Mouse (Mus musculus) hindbrain, embryonic 13.5 days (tissue): ENCODE results near the gene Foxp1. TPM values are rescaled to one million over a fixed set of nuclear protein-coding genes. Genes with fewer than 3 reads are reported as not detected.

Source experiments
- ATAC-seq: fragments of 200-750 bp; cut with Nextera tagmentation; 2 replicates; pipeline ENCODE4 v1.8.0; 2017; ENCODE audit warnings: moderate TSS enrichment; ENCODE audit not compliant: low FRiP score
- H3K27ac ChIP-seq: fragments of 300-500 bp; sonication (generic); 2 replicates; pipeline ENCODE4 v1.5.1; 2015; ENCODE audit warnings: inconsistent platforms, mild to moderate bottlenecking, moderate library complexity
- H3K27me3 ChIP-seq: fragments of 300-500 bp; sonication (generic); 2 replicates; pipeline ENCODE4 v1.6.1; 2015; ENCODE audit warnings: mild to moderate bottlenecking, inconsistent platforms
- H3K36me3 ChIP-seq: fragments of 300-500 bp; sonication (generic); 2 replicates; pipeline ENCODE4 v1.6.1; 2015; ENCODE audit warnings: mild to moderate bottlenecking, inconsistent platforms
- H3K4me1 ChIP-seq: fragments of 300-500 bp; sonication (generic); replicated peaks from 2 replicates; pipeline ENCODE4 v1.6.1; 2015; ENCODE audit warnings: inconsistent platforms
- H3K4me2 ChIP-seq: fragments of 300-500 bp; sonication (generic); 2 replicates; pipeline ENCODE4 v1.6.1; 2015; ENCODE audit warnings: inconsistent platforms, mild to moderate bottlenecking, moderate library complexity
- H3K4me3 ChIP-seq: fragments of 300-500 bp; sonication (generic); 2 replicates; pipeline ENCODE4 v1.5.1; 2015; ENCODE audit warnings: mild to moderate bottlenecking, inconsistent platforms
- H3K9ac ChIP-seq: fragments of 300-500 bp; sonication (generic); 2 replicates; pipeline ENCODE4 v1.6.1; 2015; ENCODE audit warnings: mild to moderate bottlenecking, inconsistent platforms
- H3K9me3 ChIP-seq: fragments of 300-500 bp; sonication (generic); 2 replicates; pipeline ENCODE4 v1.6.1; 2016; ENCODE audit warnings: inconsistent platforms
- WGBS: fragments of 180-500 bp; shearing (Covaris S2); methylation state at CpG from one replicate; pipeline ENCODE4 v1.1.7; 2015; 5-methylcytosine and 5-hydroxymethylcytosine counted together
- polyA plus RNA-seq: library from polyadenylated mRNA; unstranded; fragments of >200 nt; fragmentation: Nextera tagmentation; extraction: Ambion mirVana; gene quantifications from 2 replicates; pipeline ENCODE4 v1.2.1, GENCODE M21; 2015

The Foxp1 gene
- polyA plus RNA-seq, 1 experiment from 2014 or later: 64.7 TPM

DNA sequence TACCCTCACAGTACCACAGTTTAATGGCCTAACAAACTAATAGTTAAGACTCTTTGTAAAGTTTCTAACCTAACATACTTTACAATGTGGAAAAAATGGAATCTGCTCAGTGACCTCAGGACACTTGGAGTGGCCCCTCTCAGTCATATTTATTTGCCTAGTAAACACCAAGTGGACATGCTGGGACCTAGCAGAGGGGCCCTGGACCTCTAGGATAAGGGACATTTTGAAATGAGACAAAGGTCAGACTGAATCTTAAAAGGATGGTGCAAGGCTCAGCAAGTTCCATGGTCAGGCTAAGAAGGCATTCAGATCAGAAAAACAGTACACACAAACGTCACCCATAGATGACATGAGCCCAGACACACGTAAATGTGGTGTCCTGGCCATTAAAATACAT, 483.5 kb downstream of the Foxp1 start:
- no peaks in the 10 kb centered on the region for H3K36me3 ChIP-seq
- H3K27ac ChIP-seq: no peak overlapping the region
- no peak overlapping the region for H3K4me2 ChIP-seq
- WGBS: 88% methylated on average over 2 of the region's 2 CpGs
- no peak overlapping the region for H3K9ac ChIP-seq
- H3K27me3 ChIP-seq: peaks cover 13% of the 10 kb centered on the region
- no peaks in the 10 kb centered on the region; the same call in none of the 2 replicates for H3K4me1 ChIP-seq
- H3K9me3 ChIP-seq: no peaks in the 10 kb centered on the region
- ATAC-seq: no peak
- no peak overlapping the region for H3K4me3 ChIP-seq

DNA sequence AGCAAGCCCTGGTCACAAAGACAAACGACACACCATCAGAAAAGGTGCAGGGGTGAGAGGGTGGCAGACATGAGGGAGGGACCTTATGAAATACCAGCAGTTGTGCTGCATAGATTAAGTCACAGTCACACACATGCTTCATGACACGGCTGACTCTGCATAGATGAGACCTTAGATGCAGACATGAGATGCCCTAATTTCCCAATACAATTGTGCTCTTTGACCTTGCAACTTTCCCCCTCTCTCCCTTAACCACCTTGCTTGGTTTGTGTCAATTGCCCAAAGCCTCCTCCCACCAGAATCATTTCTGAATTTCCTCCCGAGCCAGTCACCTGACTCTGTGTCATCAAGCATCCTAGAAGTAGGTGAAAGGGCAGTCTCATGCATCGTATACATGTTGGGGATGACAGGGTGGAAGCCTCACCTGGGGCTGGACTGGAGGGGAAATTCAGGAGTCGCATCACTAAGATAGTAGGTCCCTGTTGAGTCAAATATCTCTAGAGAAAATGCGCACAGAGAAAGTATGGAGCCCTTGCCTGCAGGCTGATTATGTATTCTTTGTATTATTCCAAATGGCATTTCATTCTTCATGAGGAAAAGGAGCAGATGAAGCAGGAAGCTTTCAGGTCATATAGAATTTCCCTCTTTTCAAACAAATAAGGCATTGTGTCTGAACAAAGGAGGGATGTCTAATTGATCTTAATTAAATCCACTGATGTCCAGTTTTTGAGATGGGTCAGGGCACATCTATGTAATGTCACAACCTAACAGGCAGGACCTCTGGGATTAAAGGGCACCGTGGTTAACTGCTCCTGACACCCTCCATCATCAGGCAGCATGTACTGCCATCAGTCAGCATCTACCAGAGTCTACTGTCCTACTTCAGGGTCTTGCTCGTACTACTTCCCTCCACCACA, 486.8 kb downstream of the Foxp1 start:
- WGBS: 72% methylated on average over 8 of the region's 8 CpGs
- Histone ChIP-seq H3K27ac (no peak overlapping the region), H3K9me3 (no peaks in the 10 kb centered on the region), H3K27me3 (peaks cover 21% of the 10 kb centered on the region), H3K4me3 (no peak overlapping the region), H3K4me2 (no peak overlapping the region), H3K9ac (no peak overlapping the region), H3K4me1 (peaks cover 8% of the 10 kb centered on the region; the same call in 1 of the 2 replicates), H3K36me3 (no peaks in the 10 kb centered on the region)
- no peak for ATAC-seq

DNA sequence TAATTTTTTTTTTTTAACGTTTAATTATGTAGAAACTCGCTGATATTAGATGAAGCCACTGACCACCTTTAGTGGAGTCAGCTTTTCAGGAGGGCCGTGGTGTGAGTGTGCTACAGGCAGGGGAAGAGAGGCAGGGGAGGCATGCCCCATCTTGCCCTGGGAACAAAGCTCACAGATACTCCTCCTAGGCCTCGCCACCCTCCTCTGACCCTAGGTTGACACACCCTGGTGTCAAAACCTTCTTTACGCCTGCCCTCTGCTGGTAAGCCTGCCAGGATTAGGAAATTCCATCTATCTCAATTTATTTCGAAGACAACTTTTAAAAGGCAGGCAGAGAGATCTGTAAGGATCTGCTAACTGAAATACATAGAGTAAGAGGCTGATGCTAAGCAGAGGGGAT, 489.5 kb downstream of the Foxp1 start:
- no peak for ATAC-seq
- H3K4me3 ChIP-seq: no peak overlapping the region
- no peak overlapping the region for H3K4me2 ChIP-seq
- 42% methylated on average over 6 of the region's 6 CpGs for WGBS
- H3K27me3 ChIP-seq: peaks cover 21% of the 10 kb centered on the region
- H3K9me3 ChIP-seq: no peaks in the 10 kb centered on the region
- no peaks in the 10 kb centered on the region for H3K36me3 ChIP-seq
- H3K27ac ChIP-seq: no peak overlapping the region
- H3K4me1 ChIP-seq: peaks cover 19% of the 10 kb centered on the region
- H3K9ac ChIP-seq: no peak overlapping the region

DNA sequence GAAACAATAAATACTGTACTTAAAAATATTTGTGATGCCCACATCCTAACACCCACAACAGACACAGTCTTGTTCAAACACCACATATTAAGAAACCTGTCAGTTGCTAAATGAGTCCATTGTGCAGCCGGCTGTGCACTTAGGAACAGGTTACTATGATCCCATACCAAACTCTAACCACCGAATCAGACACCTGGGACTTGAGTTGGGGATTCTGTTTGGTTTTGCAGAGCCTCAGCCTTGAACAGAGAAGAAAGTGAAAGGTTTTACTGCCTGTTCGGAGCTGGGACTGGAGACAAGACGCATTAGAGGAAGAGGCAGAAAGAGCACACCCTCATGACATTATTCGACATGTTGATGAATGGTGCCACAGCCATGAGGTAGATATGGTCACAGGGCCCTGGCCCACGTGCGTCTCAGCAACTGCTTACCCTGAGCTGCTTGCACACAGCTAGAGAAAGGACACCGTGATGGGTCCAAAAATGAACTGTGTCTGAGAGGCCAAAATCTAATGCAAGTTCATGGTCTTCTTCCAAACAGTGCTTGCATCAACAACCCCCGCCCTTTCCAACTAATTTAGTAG, 491.1 kb downstream of the Foxp1 start:
- Histone ChIP-seq H3K4me1 (peaks cover 32% of the 10 kb centered on the region), H3K4me2 (no peak overlapping the region), H3K27me3 (peaks cover 24% of the 10 kb centered on the region), H3K9ac (no peak overlapping the region), H3K36me3 (no peaks in the 10 kb centered on the region), H3K4me3 (no peak overlapping the region), H3K9me3 (no peaks in the 10 kb centered on the region), H3K27ac (no peak overlapping the region)
- ATAC-seq: no peak
- 64% methylated on average over 9 of the region's 9 CpGs for WGBS

DNA sequence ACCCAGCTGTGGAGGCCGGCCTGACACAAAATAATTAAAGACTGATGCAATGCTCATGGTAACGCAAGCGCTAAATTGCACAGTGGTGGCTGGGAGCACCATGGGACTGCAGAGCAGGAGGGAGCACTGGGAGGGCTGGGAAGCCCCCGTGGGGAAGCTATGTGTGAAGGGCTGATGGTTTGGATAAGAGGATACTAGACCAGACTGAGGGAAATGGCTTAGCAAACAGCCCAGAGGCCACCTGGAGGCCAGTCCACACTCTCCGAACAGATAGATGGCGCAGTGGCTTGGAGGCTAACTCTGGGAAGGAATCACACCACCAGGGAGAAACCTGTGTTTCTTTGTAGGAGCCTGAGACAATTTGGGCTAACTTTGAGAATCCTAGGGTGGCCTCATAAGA, 492.3 kb downstream of the Foxp1 start:
- H3K27me3 ChIP-seq: peaks cover 19% of the 10 kb centered on the region
- no peak overlapping the region for H3K27ac ChIP-seq
- no peaks in the 10 kb centered on the region for H3K36me3 ChIP-seq
- ATAC-seq: no peak
- WGBS: 15% methylated on average over 6 of the region's 6 CpGs
- H3K4me1 ChIP-seq: peaks cover 40% of the 10 kb centered on the region
- H3K4me2 ChIP-seq: no peak overlapping the region
- no peak overlapping the region for H3K9ac ChIP-seq
- H3K4me3 ChIP-seq: no peak overlapping the region
- H3K9me3 ChIP-seq: no peaks in the 10 kb centered on the region

DNA sequence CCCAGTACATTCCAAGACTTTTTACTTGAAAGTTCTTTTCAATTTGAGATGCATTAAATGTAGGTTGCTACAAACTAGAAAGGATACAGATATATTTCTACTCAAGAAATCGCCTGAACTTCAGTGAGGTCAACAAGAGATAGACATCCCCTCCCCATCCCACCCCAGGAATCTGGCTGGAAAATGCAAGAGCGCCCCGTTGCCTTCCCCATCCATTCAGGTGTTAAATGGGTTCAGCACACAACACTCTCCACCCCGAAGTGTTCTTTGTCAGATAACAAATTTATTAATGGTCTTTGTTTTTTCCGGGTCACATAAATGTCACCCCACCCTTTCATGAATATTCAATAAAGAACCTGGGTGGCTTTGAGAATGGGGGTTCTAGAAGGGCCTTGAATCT, 493.1 kb downstream of the Foxp1 start:
- ATAC-seq: no peak
- Histone ChIP-seq H3K36me3 (no peaks in the 10 kb centered on the region), H3K9ac (no peak overlapping the region), H3K27ac (no peak overlapping the region), H3K27me3 (peaks cover 14% of the 10 kb centered on the region), H3K4me2 (no peak overlapping the region), H3K9me3 (no peaks in the 10 kb centered on the region), H3K4me3 (no peak overlapping the region), H3K4me1 (peaks cover 45% of the 10 kb centered on the region)
- 11% methylated on average over 5 of the region's 5 CpGs for WGBS

DNA sequence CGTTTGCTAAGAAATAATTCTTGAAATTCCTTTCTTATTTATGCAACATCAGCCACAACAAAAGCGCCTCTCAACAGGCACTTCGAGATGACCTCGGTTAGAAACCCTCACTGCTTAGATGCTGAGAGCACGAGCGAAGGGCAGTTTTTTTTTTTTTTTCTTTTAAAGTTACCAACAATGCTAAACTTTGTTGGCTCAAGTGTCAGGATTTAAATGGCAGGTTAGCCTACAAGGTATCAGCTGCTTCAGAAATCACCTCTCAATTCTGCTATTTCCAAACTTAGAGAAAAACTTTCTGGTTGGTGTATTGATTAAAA, 493.6 kb downstream of the Foxp1 start:
- peak overlapping the region; percentile 68 for H3K4me3 ChIP-seq
- no peaks in the 10 kb centered on the region for H3K9me3 ChIP-seq
- H3K27ac ChIP-seq: peak overlapping the region; percentile 90
- peak overlapping the region; percentile 83 for H3K4me2 ChIP-seq
- peaks cover 11% of the 10 kb centered on the region; the same call in 1 of the 2 replicates for H3K27me3 ChIP-seq
- H3K36me3 ChIP-seq: no peaks in the 10 kb centered on the region
- peak overlapping the region; percentile 84 for H3K9ac ChIP-seq
- no peak for ATAC-seq
- 2% methylated on average over 6 of the region's 6 CpGs for WGBS
- peaks cover 48% of the 10 kb centered on the region for H3K4me1 ChIP-seq

DNA sequence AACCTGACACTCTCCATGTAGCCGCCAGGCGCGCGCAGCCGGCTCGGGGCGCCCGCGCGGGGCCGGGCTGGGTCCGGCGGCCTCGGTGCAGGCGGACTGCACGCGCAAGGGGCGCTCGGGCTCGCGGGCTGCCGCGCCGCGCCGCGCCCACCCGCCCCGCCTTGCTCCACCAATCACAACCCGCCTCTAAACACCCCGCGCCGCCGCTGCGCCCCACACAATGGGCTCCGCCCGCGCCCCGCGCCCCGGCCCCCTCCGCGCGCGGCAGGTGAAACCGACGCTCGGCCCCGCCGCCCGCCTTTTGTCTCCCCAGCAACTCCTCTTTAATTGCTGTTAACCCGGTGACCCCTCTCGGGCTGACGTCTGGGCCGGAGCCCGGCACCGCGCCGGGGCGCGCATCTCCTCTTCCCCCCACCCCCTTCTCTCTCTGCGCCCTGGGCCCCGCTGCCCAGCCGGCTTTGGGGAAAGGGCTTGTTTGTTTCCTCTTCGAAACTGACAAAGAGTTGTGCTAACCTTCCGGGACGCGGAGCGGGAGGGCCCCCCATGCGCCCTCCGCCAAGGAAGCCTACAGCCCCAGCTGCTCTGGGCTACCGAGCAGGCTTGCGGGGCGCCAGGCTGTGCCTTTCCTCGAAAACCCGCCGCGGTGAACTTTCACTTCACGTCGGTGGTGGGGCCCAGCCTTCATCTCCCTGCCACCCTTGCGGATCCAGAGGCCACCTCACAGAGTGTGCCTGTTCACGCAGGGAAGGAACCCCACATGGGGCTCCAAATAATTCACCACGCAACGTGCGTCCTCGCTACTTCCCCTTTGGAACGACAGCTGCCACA, 494.1 kb downstream of the Foxp1 start:
- Histone ChIP-seq H3K4me1 (peaks cover 48% of the 10 kb centered on the region), H3K27ac (peak overlapping the region; percentile 90), H3K4me3 (peak overlapping the region; percentile 68), H3K4me2 (peak overlapping the region; percentile 83), H3K27me3 (peaks cover 8% of the 10 kb centered on the region; the same call in 1 of the 2 replicates), H3K9ac (peak overlapping the region; percentile 84), H3K36me3 (no peaks in the 10 kb centered on the region), H3K9me3 (no peaks in the 10 kb centered on the region)
- WGBS: under 1% methylated on average over 79 of the region's 87 CpGs
- ATAC-seq: peak; percentile 93

DNA sequence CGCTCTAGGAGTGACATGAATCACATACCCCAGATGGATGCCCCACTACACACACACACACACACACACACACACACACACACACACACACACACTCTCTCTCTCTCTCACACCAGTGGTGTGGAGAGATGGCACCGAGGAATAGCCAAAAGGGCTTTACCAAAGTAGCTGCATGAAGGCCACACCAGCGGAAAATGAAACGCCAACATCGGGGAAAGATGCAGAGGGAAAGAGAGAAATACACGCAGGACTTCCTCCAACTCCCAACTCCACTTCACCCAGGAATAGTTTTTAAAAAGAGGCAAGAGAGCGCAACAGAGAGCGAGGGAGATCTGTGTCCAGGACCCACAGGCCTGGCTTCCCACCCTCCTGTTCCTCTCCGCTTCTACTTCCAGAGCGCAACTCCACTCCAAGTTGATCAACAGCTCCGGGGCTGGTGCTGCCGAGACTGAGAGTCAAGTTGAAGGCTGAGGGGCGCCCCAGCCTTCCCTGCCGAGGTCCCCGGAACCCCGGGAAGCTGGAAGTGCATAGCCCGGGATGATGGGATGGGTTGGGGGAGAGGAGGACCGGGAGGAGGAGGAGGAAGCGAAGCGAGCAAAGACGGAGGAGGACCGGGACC, 494.9 kb downstream of the Foxp1 start:
- WGBS: 1% methylated on average over 22 of the region's 22 CpGs
- no peaks in the 10 kb centered on the region for H3K9me3 ChIP-seq
- ATAC-seq: peak; percentile 36

DNA sequence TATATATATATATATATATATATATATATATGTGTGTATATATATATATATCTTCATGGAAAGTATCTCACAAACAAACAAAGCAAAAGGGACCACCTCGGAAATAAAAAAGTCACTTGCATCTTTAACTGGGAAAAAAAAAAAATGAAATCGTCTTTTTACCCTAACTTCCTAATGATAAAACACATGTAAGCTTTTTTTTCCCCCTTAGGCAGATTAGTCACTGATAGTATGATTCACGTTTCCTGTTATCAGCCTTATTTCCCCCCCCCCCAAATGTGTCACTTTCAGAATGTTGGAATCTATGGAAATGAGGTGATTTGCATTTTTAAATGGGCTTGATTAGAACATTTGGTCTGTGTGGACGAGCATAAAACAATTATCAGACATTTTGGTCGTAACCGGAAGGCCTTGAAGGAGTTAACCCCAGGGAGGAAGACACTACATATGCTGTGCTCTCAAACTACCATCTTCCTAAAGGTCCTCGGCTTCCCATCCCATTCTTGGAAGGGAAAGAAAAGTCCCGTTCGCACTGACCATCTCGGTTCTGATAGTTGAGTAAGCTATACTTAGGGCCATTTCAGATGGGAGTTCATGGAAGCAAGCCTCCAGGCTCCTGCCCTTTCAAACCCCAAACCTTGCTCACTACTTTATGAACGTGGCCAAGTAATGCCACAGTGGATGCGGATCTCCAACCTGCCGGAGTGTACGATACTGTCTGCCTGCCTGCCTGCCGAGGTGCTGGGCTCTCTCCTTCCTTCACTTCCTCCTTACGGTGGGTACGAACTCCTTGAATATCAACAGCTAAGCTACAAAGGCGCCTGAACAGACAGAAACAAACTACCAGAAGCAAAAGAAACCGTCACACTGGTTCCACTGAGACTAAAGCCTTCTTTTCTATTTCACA, 495.6 kb downstream of the Foxp1 start:
- Histone ChIP-seq H3K4me3 (peak overlapping the region; percentile 68), H3K36me3 (no peaks in the 10 kb centered on the region), H3K9me3 (no peaks in the 10 kb centered on the region), H3K4me1 (peaks cover 47% of the 10 kb centered on the region), H3K4me2 (peak overlapping the region; percentile 83), H3K27ac (peak overlapping the region; percentile 90), H3K27me3 (peaks cover 8% of the 10 kb centered on the region; the same call in 1 of the 2 replicates), H3K9ac (peak overlapping the region; percentile 84)
- 12% methylated on average over 19 of the region's 19 CpGs for WGBS
- ATAC-seq: no peak

More for the DNA sequence above, 494.9 kb downstream of the Foxp1 start:
- Histone ChIP-seq H3K4me2 (peak overlapping the region; percentile 83), H3K27me3 (peaks cover 8% of the 10 kb centered on the region; the same call in 1 of the 2 replicates), H3K9ac (peak overlapping the region; percentile 84), H3K36me3 (no peaks in the 10 kb centered on the region), H3K4me1 (peaks cover 44% of the 10 kb centered on the region), H3K4me3 (peak overlapping the region; percentile 68), H3K27ac (peak overlapping the region; percentile 90)

DNA sequence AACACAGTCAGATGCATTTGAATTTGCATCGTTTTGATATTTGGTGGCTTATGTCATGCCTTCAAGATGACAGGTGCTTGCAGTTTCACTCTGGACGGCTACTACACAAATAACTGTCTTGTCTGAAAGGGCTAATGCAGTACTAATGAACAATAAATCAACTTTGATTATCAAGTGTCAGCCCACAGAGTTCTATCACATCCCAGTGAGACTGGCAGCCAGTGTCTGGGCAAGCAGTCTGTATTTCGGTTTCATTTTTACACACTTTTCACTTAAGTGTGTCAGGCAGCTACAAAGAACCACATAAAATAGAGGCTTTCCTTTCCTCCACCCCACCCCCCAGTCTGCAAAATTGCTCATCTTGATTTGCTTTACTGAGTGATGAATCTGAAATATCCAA, 496.5 kb downstream of the Foxp1 start:
- peak overlapping the region; percentile 35; the same call in 1 of the 2 replicates for H3K27ac ChIP-seq
- 39% methylated on average over 3 of the region's 3 CpGs for WGBS
- no peak for ATAC-seq

More for the DNA sequence above, 496.5 kb downstream of the Foxp1 start:
- Histone ChIP-seq H3K9me3 (no peaks in the 10 kb centered on the region), H3K4me2 (peak overlapping the region; percentile 42), H3K4me3 (peak overlapping the region; percentile 28), H3K36me3 (no peaks in the 10 kb centered on the region), H3K4me1 (peaks cover 42% of the 10 kb centered on the region), H3K9ac (0 out of 2 replicates have a peak overlapping the region, but pooled peaks have one; percentile 39), H3K27me3 (peaks cover 3% of the 10 kb centered on the region; the same call in 1 of the 2 replicates)
